Mouse (Mus musculus) hematopoietic stem cell, adult 5-6 weeks (primary cell): ENCODE measurements around the gene Dcaf12. TPM values are rescaled to one million over a fixed set of nuclear protein-coding genes. Genes with fewer than 3 reads are reported as not detected.

Experiments used
- ATAC-seq, 2 experiments: fragments of 125-278 bp in 1 of 2; replicated peaks in 1 of 2; 2 replicates each; pipeline ENCODE4 v1.8.0; 2016 to 2017; ENCODE audit warnings: inconsistent platforms in 2 of 2, mild to moderate bottlenecking in 2 of 2, moderate number of reproducible peaks in 2 of 2, low read depth in 1 of 2, moderate TSS enrichment in 1 of 2; ENCODE audit not compliant: low FRiP score in 2 of 2, poor library complexity in 2 of 2, severe bottlenecking in 2 of 2, insufficient read depth in 1 of 2, low TSS enrichment in 1 of 2
- total RNA-seq: library from RNA; stranded (forward); fragments of 172-1452, 232-1000 nt; gene quantifications from 2 replicates; pipeline ENCODE4 v1.2.3, GENCODE M21; 2017

The Dcaf12 gene
- total RNA-seq = 25.5 and 35.0 TPM in 2 replicates

GRCm38 (mm10) chr4:41314141-41315129, at the start of gene Dcaf12:
Gene Dcaf12 (minus strand): TSS chr4:41314889.
- peak; percentile 92 to 94 for ATAC-seq

GRCm38 (mm10) chr4:41361059-41361458, 46.4 kb upstream of the Dcaf12 start:
- no peak for ATAC-seq

DNA sequence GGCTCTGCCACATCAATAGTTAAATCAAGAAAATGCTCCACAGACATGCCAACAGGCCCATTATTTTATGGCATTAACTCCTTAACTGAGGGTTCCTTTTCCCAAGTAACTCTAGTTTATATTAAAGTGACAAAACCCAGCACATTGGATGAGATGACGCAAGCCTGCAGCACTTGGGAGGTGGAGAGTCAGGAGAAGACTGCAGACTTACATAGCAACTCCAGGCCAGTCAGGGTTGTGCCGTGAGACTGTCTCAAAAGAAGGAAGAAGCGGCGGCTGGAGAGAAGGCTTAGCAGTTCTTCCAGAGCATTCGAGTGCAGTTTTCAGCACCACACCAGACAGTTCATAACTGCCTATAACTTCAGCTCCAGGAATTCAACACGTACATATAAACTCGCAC, 44.7 kb upstream of the Dcaf12 start:
- ATAC-seq = no peak

- ATAC-seq = peak; percentile 62 to 69; a peak in 2 of 4 replicates
Measured at GRCm38 (mm10) chr4:41358669-41359068, 44.0 kb upstream of the Dcaf12 start.

GRCm38 (mm10) chr4:41357154-41357553, 42.5 kb upstream of the Dcaf12 start:
- no peak for ATAC-seq

GRCm38 (mm10) chr4:41353265-41353664, 38.6 kb upstream of the Dcaf12 start:
- no peak for ATAC-seq

- ATAC-seq = no peak
Measured at GRCm38 (mm10) chr4:41352758-41353157, 38.1 kb upstream of the Dcaf12 start.

GRCm38 (mm10) chr4:41349199-41349591, 34.5 kb upstream of the Dcaf12 start:
- 0 out of 4 replicates have a peak, but pooled peaks of 1 of the 2 experiments have one; percentile 14 for ATAC-seq

GRCm38 (mm10) chr4:41348584-41349198, 34.0 kb upstream of the Dcaf12 start, which contains the start of gene Ubap1:
Gene Ubap1 (plus strand): TSS chr4:41348996.
- ATAC-seq = peak; percentile 96 to 99

GRCm38 (mm10) chr4:41347839-41348238, 33.1 kb upstream of the Dcaf12 start:
- ATAC-seq = no peak; a peak in 1 of 4 replicates

GRCm38 (mm10) chr4:41346011-41346410, 31.3 kb upstream of the Dcaf12 start:
- ATAC-seq = no peak

DNA sequence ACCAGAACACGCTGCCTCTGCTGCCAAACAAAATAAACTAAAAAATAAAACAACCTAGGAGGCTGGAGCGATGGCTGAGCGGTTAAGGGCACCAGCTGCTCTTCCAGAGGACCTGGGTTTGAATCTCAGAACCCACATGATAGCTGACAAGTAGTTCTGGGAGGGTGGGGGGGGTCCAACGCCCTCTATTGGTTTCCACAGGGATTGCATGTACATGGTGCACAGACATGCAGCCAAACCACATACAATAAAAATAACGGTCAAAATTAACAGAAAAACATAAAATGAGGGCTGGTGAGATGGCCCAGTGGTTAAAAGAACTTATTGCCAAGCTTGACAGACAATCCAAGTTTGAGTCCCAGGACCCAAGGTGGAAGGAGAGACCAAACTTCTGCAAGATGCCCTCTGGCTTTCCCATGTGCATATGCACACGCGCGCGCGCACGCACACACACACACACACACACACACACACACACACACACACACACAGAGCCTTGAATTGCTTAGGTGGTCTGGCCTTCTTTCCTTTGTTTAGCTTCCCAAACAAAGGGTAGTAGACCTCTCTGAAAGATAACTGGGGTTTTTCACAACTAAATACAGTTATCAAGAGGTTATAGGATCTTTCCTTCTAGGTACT, 26.3 kb upstream of the Dcaf12 start:
- no peak for ATAC-seq

GRCm38 (mm10) chr4:41336546-41336945, 21.9 kb upstream of the Dcaf12 start:
- ATAC-seq = no peak

- no peak for ATAC-seq
Measured at GRCm38 (mm10) chr4:41331698-41332421, 17.2 kb upstream of the Dcaf12 start.

DNA sequence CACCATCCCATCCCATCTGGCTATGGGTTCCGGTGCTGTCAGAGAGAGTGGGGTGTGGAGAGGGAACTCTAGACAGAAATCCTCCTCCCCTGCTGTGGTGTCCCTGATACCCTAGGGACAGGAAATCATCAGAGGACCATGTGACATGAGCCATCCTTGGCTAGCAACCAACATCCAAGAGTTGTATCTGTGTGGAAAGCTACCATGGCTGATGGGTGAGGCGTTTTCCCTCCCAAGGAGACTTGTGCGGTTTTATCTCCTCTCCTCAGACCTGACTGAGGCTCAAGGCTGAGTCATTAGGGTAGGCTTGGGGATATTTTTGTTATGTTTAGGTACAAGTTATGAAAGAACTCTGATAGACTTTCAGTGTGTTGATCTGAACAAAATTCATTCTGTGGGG, 16.4 kb upstream of the Dcaf12 start:
- ATAC-seq = peak; percentile 22 to 60; a peak in 2 of 4 replicates

- ATAC-seq = no peak
Measured at GRCm38 (mm10) chr4:41329481-41329880, 14.8 kb upstream of the Dcaf12 start.

DNA sequence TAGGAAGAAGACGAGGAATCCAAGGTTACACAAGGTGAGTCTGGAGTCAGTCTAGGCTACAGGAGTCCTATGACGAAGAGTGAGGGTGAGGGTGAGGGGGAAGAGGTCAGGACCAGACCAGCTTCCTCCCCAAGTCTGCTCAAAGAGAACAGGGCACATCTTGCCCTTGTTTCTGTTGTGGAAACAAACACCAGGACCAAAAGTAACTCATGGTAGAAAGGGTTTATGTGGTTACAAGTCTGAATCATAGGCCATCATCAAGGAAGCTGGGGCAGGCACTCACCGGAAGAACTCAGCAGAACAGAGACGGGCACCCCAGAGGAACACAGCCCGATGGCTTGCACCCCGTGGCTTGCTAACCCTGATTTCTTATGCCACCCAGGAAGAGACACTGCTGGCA, 12.2 kb upstream of the Dcaf12 start:
- ATAC-seq = no peak
